Mouse (Mus musculus) stomach, postnatal 0 days (tissue): ENCODE measurements around the gene Chmp2a. TPM values are rescaled to one million over a fixed set of nuclear protein-coding genes. Genes with fewer than 3 reads are reported as not detected.

Experiments used
- ATAC-seq: fragments of 200-750 bp; cut with Nextera tagmentation; 2 replicates; pipeline ENCODE4 v1.8.0; 2017; ENCODE audit not compliant: low FRiP score, low TSS enrichment
- DNase-seq: peaks from one replicate; pipeline ENCODE4 v3.0.0-alpha.2; 2016; ENCODE audit warnings: low spot score
- H3K27ac ChIP-seq: fragments of 300-500 bp; sonication (generic); replicated peaks from 2 replicates; pipeline ENCODE4 v1.5.1; 2014; ENCODE audit warnings: mild to moderate bottlenecking, control low read depth
- H3K27me3 ChIP-seq: fragments of 300-500 bp; sonication (generic); 2 replicates; pipeline ENCODE4 v1.6.1; 2014; ENCODE audit warnings: low read length; ENCODE audit not compliant: control insufficient read depth, insufficient read depth
- H3K36me3 ChIP-seq: fragments of 300-500 bp; sonication (generic); 2 replicates; pipeline ENCODE4 v1.6.1; 2014; ENCODE audit warnings: low read length, mixed read lengths; ENCODE audit not compliant: control insufficient read depth, insufficient read depth
- H3K4me1 ChIP-seq: fragments of 300-500 bp; sonication (generic); replicated peaks from 2 replicates; pipeline ENCODE4 v1.6.1; 2014; ENCODE audit warnings: antibody characterized with exemption; ENCODE audit not compliant: control insufficient read depth, insufficient read depth
- H3K4me2 ChIP-seq: fragments of 300-500 bp; sonication (generic); replicated peaks from 2 replicates; pipeline ENCODE4 v1.6.1; 2014; ENCODE audit warnings: low read depth, mild to moderate bottlenecking, control low read depth, moderate library complexity
- H3K4me3 ChIP-seq: fragments of 300-500 bp; sonication (generic); 2 replicates; pipeline ENCODE4 v1.5.1; 2014; ENCODE audit warnings: low read depth, low read length, control low read depth
- H3K9ac ChIP-seq: fragments of 300-500 bp; sonication (generic); 2 replicates; pipeline ENCODE4 v1.6.1; 2014; ENCODE audit warnings: mild to moderate bottlenecking, low read length, control low read depth, mixed read lengths
- H3K9me3 ChIP-seq: fragments of 300-500 bp; sonication (generic); 2 replicates; pipeline ENCODE4 v1.6.1; 2016; ENCODE audit warnings: low read length; ENCODE audit not compliant: control insufficient read depth
- CTCF ChIP-seq: IDR thresholded peaks from 2 replicates; pipeline ENCODE4 v1.5.1; 2016; ENCODE audit warnings: antibody characterized with exemption, low read depth, mild to moderate bottlenecking, moderate library complexity
- EP300 ChIP-seq: optimal IDR thresholded peaks from 2 replicates; pipeline ENCODE3; 2016; ENCODE audit warnings: antibody characterized with exemption
- WGBS: fragments of 180-500 bp; shearing (Covaris S2); extraction: QIAGEN DNeasy Blood & Tissue Kit; methylation state at CpG from one replicate; pipeline ENCODE4 v1.1.7; 2014; 5-methylcytosine and 5-hydroxymethylcytosine counted together
- polyA plus RNA-seq: library from polyadenylated mRNA; unstranded; fragments of >200 nt; fragmentation: Nextera tagmentation; extraction: Ambion mirVana; gene quantifications from 2 replicates; pipeline ENCODE4 v1.2.1, GENCODE M21; 2015

The Chmp2a gene
- polyA plus RNA-seq, 1 experiment from 2014 or later, result 271 TPM

DNA sequence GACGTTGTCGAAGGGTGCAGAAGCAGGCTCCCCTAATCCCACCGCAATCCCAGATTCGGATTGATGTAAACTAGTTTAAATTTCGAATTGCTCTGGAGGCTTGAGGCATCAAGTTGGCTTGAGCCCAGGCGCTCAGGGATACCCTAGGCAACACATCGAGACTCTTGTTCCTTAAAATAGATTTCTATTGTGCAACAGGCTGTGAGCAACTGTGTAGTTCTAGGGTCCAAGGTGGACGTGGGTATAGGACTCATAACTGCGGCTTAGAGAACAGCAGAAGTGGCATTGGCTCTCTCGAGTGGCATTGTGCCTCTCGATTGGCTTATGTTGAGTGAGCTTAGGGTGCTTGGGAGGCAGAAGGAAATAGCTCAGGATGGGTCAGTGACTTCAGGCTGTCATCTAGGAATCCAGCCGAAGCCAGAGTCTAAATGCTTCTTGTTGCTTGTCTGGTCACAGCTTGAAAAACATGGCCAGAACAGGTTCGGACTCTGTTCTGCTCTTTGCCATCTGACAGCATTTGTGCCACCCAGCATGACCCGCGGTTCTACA, 4.1 kb upstream of the Chmp2a start:
- Histone ChIP-seq H3K27me3 (peaks cover 3% of the 10 kb centered on the region; the same call in 1 of the 2 replicates), H3K9ac (peak overlapping the region; percentile 97), H3K4me3 (peak overlapping the region; percentile 72), H3K4me2 (peak overlapping the region; percentile 65), H3K27ac (peak overlapping the region; percentile 99), H3K9me3 (no peaks in the 10 kb centered on the region), H3K4me1 (peaks cover 8% of the 10 kb centered on the region; the same call in 1 of the 2 replicates), H3K36me3 (peaks cover 4% of the 10 kb centered on the region)
- 11% methylated on average over 15 of the region's 15 CpGs for WGBS
- DNase-seq (no peak), ATAC-seq (no peak)
- no peak for TF ChIP-seq CTCF
- TF ChIP-seq EP300, result no peak

- no peak for TF ChIP-seq CTCF
- peak; percentile 32 for TF ChIP-seq EP300
- Histone ChIP-seq H3K4me1 (peaks cover 6% of the 10 kb centered on the region; the same call in 1 of the 2 replicates), H3K4me3 (peak within 1 kb of the TSS; percentile 72), H3K36me3 (peaks cover 6% of the 10 kb centered on the region), H3K27me3 (no peaks in the 10 kb centered on the region), H3K27ac (peak within 1 kb of the TSS; percentile 99), H3K9me3 (no peaks in the 10 kb centered on the region), H3K9ac (peak within 1 kb of the TSS; percentile 97), H3K4me2 (peak within 1 kb of the TSS; percentile 65)
- WGBS, result under 1% methylated on average over 40 of the region's 65 CpGs
- DNase-seq, result peak; percentile 97
- peak; percentile 93 for ATAC-seq
Observed at GRCm38 (mm10) chr7:13037901-13038555, 3.4 kb upstream of the Chmp2a start, which contains the start of gene Ube2m. Gene Ube2m, minus strand, starts transcription at chr7:13038275.

DNA sequence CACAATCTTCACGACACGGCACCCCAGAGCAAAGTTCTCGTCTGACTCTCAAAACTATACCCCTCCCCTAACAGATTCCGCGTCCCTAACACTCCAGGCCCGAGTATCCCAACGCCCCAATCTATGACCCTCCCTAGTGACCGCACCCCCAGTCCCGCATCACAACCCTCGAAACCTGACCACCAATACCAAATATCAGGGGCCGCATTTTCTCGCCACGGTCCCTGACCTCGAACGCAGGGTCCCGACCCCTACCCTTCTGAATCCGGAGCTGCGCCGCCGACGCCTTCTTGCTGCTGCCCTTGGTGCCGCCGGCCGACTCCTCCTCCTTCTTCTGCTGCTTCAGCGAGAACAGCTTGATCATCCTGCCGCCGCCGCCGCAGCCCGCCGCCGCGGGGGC, 2.8 kb upstream of the Chmp2a start:
- peaks cover 6% of the 10 kb centered on the region for H3K36me3 ChIP-seq
- ATAC-seq (no peak; the same call in 1 of the 2 replicates), DNase-seq (no peak)
- no peaks in the 10 kb centered on the region for H3K9me3 ChIP-seq
- WGBS, result under 1% methylated on average over 33 of the region's 33 CpGs
- H3K27ac ChIP-seq, result peak overlapping the region; percentile 99
- H3K27me3 ChIP-seq, result no peaks in the 10 kb centered on the region
- peak overlapping the region; percentile 72 for H3K4me3 ChIP-seq
- H3K9ac ChIP-seq, result peak overlapping the region; percentile 97
- H3K4me2 ChIP-seq, result peak overlapping the region; percentile 65
- no peak for TF ChIP-seq CTCF
- TF ChIP-seq EP300, result no peak
- peaks cover 6% of the 10 kb centered on the region; the same call in 1 of the 2 replicates for H3K4me1 ChIP-seq

DNA sequence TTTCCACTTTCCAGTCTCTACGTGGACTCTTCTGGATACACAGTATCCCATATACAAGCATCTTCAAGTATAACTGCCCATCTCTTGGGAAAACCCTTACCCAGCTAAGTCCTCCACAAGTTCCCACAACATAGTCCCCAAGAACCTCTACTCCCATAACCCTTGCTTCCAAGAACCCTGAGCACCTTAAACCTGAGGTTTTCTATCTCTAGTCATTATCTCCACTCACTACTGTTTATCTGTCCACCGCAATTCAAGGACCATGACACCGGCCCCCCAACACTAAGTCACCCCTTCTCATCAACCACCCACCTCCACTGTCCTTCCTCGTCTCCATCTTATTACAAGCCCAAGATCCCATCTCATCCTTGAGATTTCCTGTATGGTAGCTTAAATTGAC, 2.2 kb upstream of the Chmp2a start:
- Histone ChIP-seq H3K4me2 (peak overlapping the region; percentile 65), H3K9me3 (no peaks in the 10 kb centered on the region), H3K4me3 (peak overlapping the region; percentile 72), H3K36me3 (peaks cover 11% of the 10 kb centered on the region), H3K9ac (peak overlapping the region; percentile 97), H3K27me3 (no peaks in the 10 kb centered on the region), H3K27ac (no peak overlapping the region; the same call in 1 of the 2 replicates), H3K4me1 (peaks cover 6% of the 10 kb centered on the region; the same call in 1 of the 2 replicates)
- no peak for DNase-seq
- 23% methylated on average over 4 of the region's 4 CpGs for WGBS
- no peak for ATAC-seq
- TF ChIP-seq EP300 (no peak), CTCF (no peak)

DNA sequence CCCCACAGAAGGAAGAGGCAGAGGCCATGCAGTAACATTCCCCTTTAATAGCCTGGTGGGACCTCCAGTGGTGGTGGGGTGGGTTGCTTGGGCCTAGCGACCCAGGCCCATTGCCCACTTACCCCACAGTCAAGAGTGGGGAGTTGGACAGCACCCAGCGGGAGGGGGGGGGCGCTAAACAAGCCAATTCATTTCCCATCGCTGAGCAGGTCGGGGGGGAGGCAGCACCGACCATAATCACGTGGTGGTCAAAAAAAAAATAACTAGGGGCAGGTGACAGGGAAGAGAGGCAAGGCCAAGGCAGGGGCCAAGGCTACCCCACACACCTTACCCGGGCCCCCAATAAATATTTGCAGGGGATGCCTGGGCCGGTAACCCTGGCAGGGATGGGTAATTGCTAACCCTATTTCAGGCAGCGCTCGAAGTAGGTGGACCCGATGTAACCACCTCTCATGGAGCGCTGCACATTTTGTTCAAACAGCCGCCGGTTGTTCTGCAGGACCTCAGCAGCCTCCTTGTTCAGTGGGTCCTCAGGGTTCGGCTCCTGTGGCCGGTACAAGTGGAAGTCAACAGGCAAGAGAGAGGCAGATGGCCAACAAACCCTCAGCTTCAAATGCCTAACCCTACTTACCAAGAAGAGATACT, 726 bp upstream of the Chmp2a start:
- H3K4me2 ChIP-seq, result no peak overlapping the region
- peak overlapping the region; percentile 79; the same call in 1 of the 2 replicates for H3K9ac ChIP-seq
- TF ChIP-seq EP300 (no peak), CTCF (no peak)
- ATAC-seq (no peak), DNase-seq (no peak)
- no peak overlapping the region for H3K4me3 ChIP-seq
- H3K4me1 ChIP-seq, result peaks cover 6% of the 10 kb centered on the region; the same call in 1 of the 2 replicates
- H3K27me3 ChIP-seq, result no peaks in the 10 kb centered on the region
- H3K9me3 ChIP-seq, result no peaks in the 10 kb centered on the region
- peak overlapping the region; percentile 96 for H3K27ac ChIP-seq
- peaks cover 19% of the 10 kb centered on the region for H3K36me3 ChIP-seq
- WGBS, result 80% methylated on average over 17 of the region's 17 CpGs
